Mouse (Mus musculus): Measurements from ENCODE around the gene Wbp1l.

The Wbp1l gene

GRCm38 (mm10) chr19:46629807-46630206 lies 30.9 kb downstream of the Wbp1l start:
- DNase-seq (ENCODE audit: low spot score in 2 of 2) = no peak

GRCm38 (mm10) chr19:46631637-46632036 lies 32.8 kb downstream of the Wbp1l start:
- DNase-seq (ENCODE audit: low spot score in 2 of 2) = no peak

GRCm38 (mm10) chr19:46635766-46636165 lies 36.9 kb downstream of the Wbp1l start:
- DNase-seq (ENCODE audit: low spot score in 2 of 2) = no peak

GRCm38 (mm10) chr19:46637598-46637997 lies 38.7 kb downstream of the Wbp1l start:
- no peak for DNase-seq (ENCODE audit: low spot score in 2 of 2)

- DNase-seq (ENCODE audit: low spot score in 2 of 2) = no peak
These were observed 40.2 kb downstream of the Wbp1l start for GRCm38 (mm10) chr19:46639053-46639452.

- no peak for DNase-seq (ENCODE audit: low spot score in 2 of 2)
These were observed 40.6 kb downstream of the Wbp1l start for GRCm38 (mm10) chr19:46639496-46639895.

GRCm38 (mm10) chr19:46640780-46641179 lies 41.9 kb downstream of the Wbp1l start:
- DNase-seq (ENCODE audit: low spot score in 2 of 2) = no peak

GRCm38 (mm10) chr19:46641420-46642085 lies 42.7 kb downstream of the Wbp1l start:
- no peak for DNase-seq (ENCODE audit: low spot score in 2 of 2)

GRCm38 (mm10) chr19:46642136-46642753 lies 43.4 kb downstream of the Wbp1l start:
- no peak for DNase-seq (ENCODE audit: low spot score in 2 of 2)

GRCm38 (mm10) chr19:46643236-46643635 lies 44.4 kb downstream of the Wbp1l start:
- no peak for DNase-seq (ENCODE audit: low spot score in 2 of 2)

GRCm38 (mm10) chr19:46644343-46644792 lies 45.5 kb downstream of the Wbp1l start:
- DNase-seq (ENCODE audit: low spot score in 2 of 2) = no peak

GRCm38 (mm10) chr19:46644793-46645602 lies 46.1 kb downstream of the Wbp1l start:
- no peak for DNase-seq (ENCODE audit: low spot score in 2 of 2)

GRCm38 (mm10) chr19:46646041-46646481 lies 47.2 kb downstream of the Wbp1l start:
- no peak for DNase-seq (ENCODE audit: low spot score in 2 of 2)

GRCm38 (mm10) chr19:46647254-46647653 lies 48.4 kb downstream of the Wbp1l start:
- DNase-seq (ENCODE audit: low spot score in 2 of 2) = no peak

- DNase-seq (ENCODE audit: low spot score in 2 of 2) = no peak
These were observed 49.0 kb downstream of the Wbp1l start for GRCm38 (mm10) chr19:46647850-46648249.

GRCm38 (mm10) chr19:46648565-46648964 lies 49.7 kb downstream of the Wbp1l start:
- DNase-seq (ENCODE audit: low spot score in 2 of 2) = no peak

GRCm38 (mm10) chr19:46653188-46653587 lies 54.3 kb downstream of the Wbp1l start:
- no peak for DNase-seq (ENCODE audit: low spot score in 2 of 2)

- DNase-seq (ENCODE audit: low spot score in 2 of 2) = no peak
These were observed 54.8 kb downstream of the Wbp1l start for GRCm38 (mm10) chr19:46653616-46654235.

- no peak for DNase-seq (ENCODE audit: low spot score in 2 of 2)
These were observed 56.7 kb downstream of the Wbp1l start for GRCm38 (mm10) chr19:46655626-46656025.

GRCm38 (mm10) chr19:46656151-46656840 lies 57.4 kb downstream of the Wbp1l start:
- DNase-seq (ENCODE audit: low spot score in 2 of 2) = no peak

- DNase-seq (ENCODE audit: low spot score in 2 of 2) = no peak
These were observed 58.6 kb downstream of the Wbp1l start for GRCm38 (mm10) chr19:46657339-46658020.
